Mouse (Mus musculus): ENCODE results near the gene Galnt11.

DNA sequence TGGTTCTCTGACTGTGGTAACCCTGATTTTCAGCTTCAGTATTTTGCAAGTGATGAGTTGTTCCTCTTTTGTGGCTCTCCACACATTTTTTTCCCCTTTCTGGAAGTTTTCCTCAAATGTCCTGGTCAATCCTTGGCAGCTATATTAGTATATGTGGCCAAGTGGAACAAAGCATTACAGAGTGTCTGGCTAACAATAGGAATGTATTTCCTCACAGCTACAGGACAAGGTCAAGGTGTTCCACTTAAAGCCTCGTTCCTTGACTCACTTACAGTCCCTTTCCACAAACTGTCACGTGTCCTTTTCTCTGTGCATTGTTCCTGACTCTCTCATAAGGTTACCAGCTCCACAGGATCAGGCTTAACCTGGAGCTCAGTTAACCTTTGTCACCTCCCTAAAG lies 37.1 kb upstream of the Galnt11 start:
- TF ChIP-seq CTCF (IDR thresholded peaks at IDR 0.05; ENCODE audit: control insufficient read depth, insufficient read depth, insufficient read length) = no peak
- peak; percentile 37 for TF ChIP-seq USF1 (IDR thresholded peaks at IDR 0.05; ENCODE audit: low read depth)
- no peak for TF ChIP-seq MYOG (IDR thresholded peaks at IDR 0.05; ENCODE audit: control insufficient read depth, extremely low read depth, insufficient read length)
- no peak for TF ChIP-seq MYOD1 (IDR thresholded peaks at IDR 0.05; ENCODE audit: control insufficient read depth, insufficient read length, low read depth)

Data from C2C12 (cell line).